Mouse (Mus musculus) heart, adult 2 months (tissue): ENCODE measurements around the gene Slc35c2.

Experiments
- EP300 ChIP-seq: fragments of 200-500 bp; IDR thresholded peaks from 2 replicates; pipeline ENCODE4 v1.6.1; 2011; ENCODE audit warnings: low read depth, low read length, control low read depth; ENCODE audit not compliant: insufficient read depth
- POLR2A ChIP-seq: fragments of 200-500 bp; IDR thresholded peaks from 2 replicates; pipeline ENCODE4 v1.6.1; 2011; ENCODE audit warnings: mild to moderate bottlenecking, low read depth, low read length, control low read depth; ENCODE audit not compliant: insufficient read depth

GRCm38 (mm10) chr2:165271326-165271725, 16.3 kb downstream of the Slc35c2 start:
- TF ChIP-seq POLR2A (no peak), EP300 (no peak)
